8 mouse cellular contexts compared by ENCODE assay signal in the genomic region with DNA sequence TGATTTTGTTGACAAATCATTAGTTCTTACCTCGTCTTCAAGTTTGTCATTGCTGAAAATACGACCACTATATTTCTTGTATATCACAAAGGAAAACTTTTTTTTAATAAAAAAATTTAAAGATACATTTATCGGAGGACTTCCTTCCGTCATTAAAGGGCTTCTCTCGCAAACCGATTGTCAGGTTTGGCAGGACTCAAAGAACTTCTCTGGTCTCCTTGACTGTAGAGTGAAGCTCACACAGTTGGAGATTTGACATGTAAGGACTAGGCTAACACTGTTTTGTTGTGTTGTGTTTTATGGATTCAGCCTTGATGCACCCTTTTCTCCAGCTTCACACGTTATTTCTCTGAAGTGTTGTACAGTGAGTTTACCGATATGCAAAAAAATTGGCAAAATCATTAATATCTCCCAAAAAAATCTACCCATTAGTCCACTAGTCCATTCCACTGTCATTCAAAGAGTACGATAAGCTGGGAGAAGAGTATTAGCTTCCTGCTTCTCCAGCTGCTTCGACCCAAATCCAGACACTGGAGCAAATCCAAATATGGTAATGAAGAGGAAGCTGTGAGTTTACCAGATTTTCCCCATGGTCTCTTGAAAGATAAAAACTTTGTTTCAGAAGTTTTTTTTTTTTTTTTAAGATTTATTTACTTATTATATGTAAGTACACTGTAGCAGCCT. TPM values are rescaled to one million over a fixed set of nuclear protein-coding genes. Genes with fewer than 3 reads are reported as not detected.
DNase-seq lines count a peak whose midpoint lies in the region; ATAC-seq lines count a peak whose summit lies in the region.

Gene Appl1 (minus strand): TSS at position 127 of the 684 bp plus-strand sequence.

- H3K9me3 ChIP-seq in embryonic facial prominence, embryonic 15.5 days (replicated peaks), result no peaks in the 10 kb centered on the region
- H3K9me3 ChIP-seq in limb, embryonic 11.5 days (ENCODE audit: control insufficient read depth, low read length), result no peaks in the 10 kb centered on the region
- H3K9me3 ChIP-seq in neural tube, embryonic 15.5 days (replicated peaks), result no peaks in the 10 kb centered on the region

- no peak for ATAC-seq in CD4-positive, CD25-positive, alpha-beta regulatory T cell, adult 4 months
- ATAC-seq in embryonic facial prominence, embryonic 15.5 days (ENCODE audit: insufficient number of reproducible peaks, low FRiP score, low TSS enrichment, low read depth), result no peak
- ATAC-seq in limb, embryonic 11.5 days (ENCODE audit: insufficient number of reproducible peaks, low FRiP score, low TSS enrichment, low read depth), result no peak
- ATAC-seq in neural tube, embryonic 15.5 days (ENCODE audit: low FRiP score), result no peak

- intact Hi-C loops in heart, postnatal 10 days (cut with DNase I), result no loop called here

- H3K4me3 ChIP-seq in embryonic facial prominence, embryonic 15.5 days (replicated peaks), result peak within 1 kb of the TSS; percentile 92
- H3K4me3 ChIP-seq in limb, embryonic 11.5 days (ENCODE audit: low read depth, low read length), result peak within 1 kb of the TSS; percentile 82
- H3K4me3 ChIP-seq in neural tube, embryonic 15.5 days (replicated peaks), result peak within 1 kb of the TSS; percentile 89

- WGBS in embryonic facial prominence, embryonic 15.5 days, result 36% methylated on average over 10 of the region's 10 CpGs
- WGBS in limb, embryonic 11.5 days, result 51% methylated on average over 10 of the region's 10 CpGs
- 45% methylated on average over 10 of the region's 10 CpGs for WGBS in neural tube, embryonic 15.5 days

- peak; percentile 38 for DNase-seq in cerebellum, adult 9-10 months
- no peak for DNase-seq in cerebellum, postnatal 36 days
- DNase-seq in heart, postnatal 10 days, result peak in 1 of 2 experiments; percentile 22
- DNase-seq in limb, embryonic 11.5 days (ENCODE audit: low spot score), result no peak
- DNase-seq in spleen, postnatal 14 days (ENCODE audit: low spot score in 2 of 2), result no peak

- H3K4me2 ChIP-seq in embryonic facial prominence, embryonic 15.5 days (replicated peaks), result peak within 1 kb of the TSS; percentile 56
- peak within 1 kb of the TSS; percentile 64 for H3K4me2 ChIP-seq in limb, embryonic 11.5 days (ENCODE audit: low read depth, severe bottlenecking)
- peak within 1 kb of the TSS; percentile 61 for H3K4me2 ChIP-seq in neural tube, embryonic 15.5 days

- H3K36me3 ChIP-seq in embryonic facial prominence, embryonic 15.5 days, result no peaks in the 10 kb centered on the region
- no peaks in the 10 kb centered on the region for H3K36me3 ChIP-seq in limb, embryonic 11.5 days (ENCODE audit: control insufficient read depth, insufficient read depth, low read length)
- no peaks in the 10 kb centered on the region for H3K36me3 ChIP-seq in neural tube, embryonic 15.5 days

- peak within 1 kb of the TSS; percentile 91 for H3K27ac ChIP-seq in embryonic facial prominence, embryonic 15.5 days (replicated peaks)
- peak within 1 kb of the TSS; percentile 74 for H3K27ac ChIP-seq in limb, embryonic 11.5 days (replicated peaks; ENCODE audit: low read depth, low read length)
- peak within 1 kb of the TSS; percentile 95 for H3K27ac ChIP-seq in neural tube, embryonic 15.5 days (replicated peaks)

- H3K9ac ChIP-seq in embryonic facial prominence, embryonic 15.5 days, result peak within 1 kb of the TSS; percentile 79
- peak within 1 kb of the TSS; percentile 86 for H3K9ac ChIP-seq in limb, embryonic 11.5 days (ENCODE audit: low read length)
- H3K9ac ChIP-seq in neural tube, embryonic 15.5 days (replicated peaks), result peak within 1 kb of the TSS; percentile 94

- no peaks in the 10 kb centered on the region for H3K27me3 ChIP-seq in embryonic facial prominence, embryonic 15.5 days
- H3K27me3 ChIP-seq in limb, embryonic 11.5 days (ENCODE audit: control insufficient read depth, insufficient read depth, low read length), result no peaks in the 10 kb centered on the region
- H3K27me3 ChIP-seq in neural tube, embryonic 15.5 days (replicated peaks), result no peaks in the 10 kb centered on the region

- no peaks in the 10 kb centered on the region for H3K4me1 ChIP-seq in embryonic facial prominence, embryonic 15.5 days
- no peaks in the 10 kb centered on the region for H3K4me1 ChIP-seq in limb, embryonic 11.5 days (ENCODE audit: control insufficient read depth, insufficient read depth, low read length)
- H3K4me1 ChIP-seq in neural tube, embryonic 15.5 days, result peaks cover 18% of the 10 kb centered on the region

RNA-seq across cellular contexts. Expression of gene Appl1, which starts in this region (rescaled TPM):
- 10 to 100 TPM; 24.3 to 49.1 TPM for polyA plus RNA-seq in CD4-positive, CD25-positive, alpha-beta regulatory T cell, adult 4 months (2017; shearing (Covaris generic))
- 39.3 and 47.7 TPM in 2 replicates for polyA plus RNA-seq in embryonic facial prominence, embryonic 15.5 days (2015; fragmentation: Nextera tagmentation; extraction: Ambion mirVana)
- 10 to 100 TPM; 21.8 to 26.7 TPM for total RNA-seq in heart, postnatal 10 days (2021)
- 34.2 and 36.8 TPM in 2 replicates for polyA plus RNA-seq in limb, embryonic 11.5 days (2014; fragmentation: Nextera tagmentation; extraction: Ambion mirVana)
- polyA plus RNA-seq in neural tube, embryonic 15.5 days (2015; fragmentation: Nextera tagmentation; extraction: Ambion mirVana), result 58.7 and 58.9 TPM in 2 replicates
